ENCODE assay signal across 16 mouse cellular contexts in the genomic region with DNA sequence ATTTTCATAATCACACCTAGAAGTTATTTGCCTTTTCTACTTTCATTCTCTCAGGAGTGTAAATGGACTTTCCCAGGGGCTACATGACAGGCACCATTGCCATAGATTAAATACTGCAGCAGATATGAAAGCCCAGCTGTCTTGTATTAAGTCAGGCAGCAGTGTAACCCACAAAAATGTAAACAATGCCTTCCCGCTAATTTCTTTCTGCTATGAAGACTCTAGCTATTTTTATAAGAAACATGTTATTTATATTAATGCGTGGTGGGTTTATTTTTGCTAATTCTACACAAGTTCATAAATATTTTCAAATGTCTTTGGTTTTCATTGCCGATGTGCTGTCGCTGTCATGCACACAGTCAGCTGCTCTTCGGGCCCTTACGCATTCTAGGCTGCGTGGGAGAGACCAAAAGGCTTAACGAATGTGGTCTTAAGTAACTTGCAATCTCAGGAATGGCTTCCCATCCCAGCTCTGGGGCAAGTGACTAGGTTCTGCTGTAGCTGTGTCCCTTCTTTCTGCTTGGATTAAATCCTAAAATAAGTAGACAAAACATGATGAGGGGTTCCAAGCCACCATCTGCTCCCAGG. TPM values are rescaled to one million over a fixed set of nuclear protein-coding genes. Genes with fewer than 3 reads are reported as not detected.
DNase-seq lines count a peak whose midpoint lies in the region; ATAC-seq and TF ChIP-seq lines count a peak whose summit lies in the region.
"Had no signal": no experiment of that assay in that cellular context is flagged by ENCODE, and none has a peak within 500 bp of the region (broad histone marks: within the 10 kb centered on the region; RNA-seq: fewer than 3 reads in every experiment).

No protein-coding gene starts in this region.

- WGBS in lung, embryonic 14.5 days, result 36% methylated on average over 8 of the region's 8 CpGs
- WGBS in hindbrain, embryonic 14.5 days, result 79% methylated on average over 8 of the region's 8 CpGs

- no peak overlapping the region for H3K9ac ChIP-seq in lung, embryonic 14.5 days
- H3K9ac ChIP-seq in hindbrain, embryonic 14.5 days, result no peak overlapping the region
- H3K9ac ChIP-seq: heart, embryonic 12.5 days; liver, embryonic 13.5 days had no signal

- peak overlapping the region; percentile 69 for H3K27ac ChIP-seq in lung, embryonic 14.5 days (ENCODE audit: low read depth)
- H3K27ac ChIP-seq in hindbrain, embryonic 14.5 days, result peak overlapping the region; percentile 44
- H3K27ac ChIP-seq: liver, embryonic 13.5 days had no signal

- H3K4me3 ChIP-seq in lung, embryonic 14.5 days (ENCODE audit: low read depth, low read length), result no peak overlapping the region
- no peak overlapping the region for H3K4me3 ChIP-seq in hindbrain, embryonic 14.5 days (replicated peaks; ENCODE audit: low read length)
- H3K4me3 ChIP-seq: heart, embryonic 12.5 days; liver, embryonic 13.5 days had no signal

- DNase-seq in lung, embryonic 14.5 days, result peak; percentile 82
- DNase-seq in lung, postnatal 36 days, result no peak
- peak; percentile 78 for DNase-seq in 3T3-L1 (ENCODE audit: low read depth, low spot score)
- peak; percentile 70 for DNase-seq in NIH3T3 (ENCODE audit: low read depth)
- no peak for DNase-seq in hindbrain, embryonic 14.5 days (ENCODE audit: low spot score)
- no peak for DNase-seq in urinary bladder, postnatal 25 days (ENCODE audit: low spot score)
- no peak for DNase-seq in adrenal gland, postnatal 10 days
- DNase-seq: adrenal gland, postnatal 25 days; cerebellum, adult 9-10 months; heart, postnatal 4 days; kidney, adult 9 months; liver, embryonic 13.5 days; lung, postnatal 4 days; thymus, adult 18-20 months had no signal

- H3K27me3 ChIP-seq in lung, embryonic 14.5 days (ENCODE audit: insufficient read depth, low read length), result no peaks in the 10 kb centered on the region
- H3K27me3 ChIP-seq in hindbrain, embryonic 14.5 days (ENCODE audit: control insufficient read depth, insufficient read depth, low read length), result no peaks in the 10 kb centered on the region
- H3K27me3 ChIP-seq: liver, embryonic 13.5 days had no signal

- no peak overlapping the region for H3K4me2 ChIP-seq in lung, embryonic 14.5 days
- H3K4me2 ChIP-seq in hindbrain, embryonic 14.5 days (replicated peaks), result no peak overlapping the region
- H3K4me2 ChIP-seq: heart, embryonic 12.5 days; liver, embryonic 13.5 days had no signal

- ATAC-seq in lung, embryonic 14.5 days (ENCODE audit: insufficient read depth), result peak; percentile 68; the same call in 1 of the 2 replicates
- no peak for ATAC-seq in hindbrain, embryonic 14.5 days (ENCODE audit: low FRiP score)
- ATAC-seq: CD4-positive, CD25-positive, alpha-beta regulatory T cell, adult 4 months had no signal

- H3K36me3 ChIP-seq in lung, embryonic 14.5 days (ENCODE audit: insufficient read depth), result no peaks in the 10 kb centered on the region
- no peaks in the 10 kb centered on the region for H3K36me3 ChIP-seq in hindbrain, embryonic 14.5 days (replicated peaks; ENCODE audit: control insufficient read depth, insufficient read depth)
- H3K36me3 ChIP-seq: heart, embryonic 12.5 days; liver, embryonic 13.5 days had no signal

- no peak for TF ChIP-seq CTCF in lung, embryonic 14.5 days (IDR thresholded peaks at IDR 0.05; ENCODE audit: low read depth)

- peaks cover 4% of the 10 kb centered on the region; the same call in 1 of the 2 replicates for H3K4me1 ChIP-seq in lung, embryonic 14.5 days (ENCODE audit: insufficient read depth)
- H3K4me1 ChIP-seq in hindbrain, embryonic 14.5 days (replicated peaks; ENCODE audit: control insufficient read depth, insufficient read depth, low read length), result peaks cover 61% of the 10 kb centered on the region
- H3K4me1 ChIP-seq: heart, embryonic 12.5 days; liver, embryonic 13.5 days had no signal

- H3K9me3 ChIP-seq in lung, embryonic 14.5 days (ENCODE audit: low read depth, low read length), result no peaks in the 10 kb centered on the region
- no peaks in the 10 kb centered on the region for H3K9me3 ChIP-seq in hindbrain, embryonic 14.5 days (ENCODE audit: control insufficient read depth, low read length)
- H3K9me3 ChIP-seq: heart, embryonic 12.5 days; liver, embryonic 13.5 days had no signal

RNA-seq across cellular contexts. Expression of gene Wars, which starts 16.0 kb away (rescaled TPM):
- 94.9 and 101 TPM in 2 replicates for polyA plus RNA-seq in lung, embryonic 14.5 days (2014; fragmentation: Nextera tagmentation; extraction: Ambion mirVana)
- 101 and 111 TPM in 2 replicates for polyA plus RNA-seq in hindbrain, embryonic 14.5 days (2014; fragmentation: Nextera tagmentation; extraction: Ambion mirVana)
- total RNA-seq in adrenal gland, postnatal 10 days (2021), result 10 to 100 TPM; 48.8 to 51.5 TPM

RNA-seq across cellular contexts. Expression of gene Wdr25, which starts 16.5 kb away (rescaled TPM):
- 5.7 and 8.0 TPM in 2 replicates for polyA plus RNA-seq in lung, embryonic 14.5 days (2014; fragmentation: Nextera tagmentation; extraction: Ambion mirVana)
- polyA plus RNA-seq in hindbrain, embryonic 14.5 days (2014; fragmentation: Nextera tagmentation; extraction: Ambion mirVana), result 1.8 and 4.0 TPM in 2 replicates
- 1 to 10 TPM; 6.6 to 7.1 TPM for total RNA-seq in adrenal gland, postnatal 10 days (2021)

Comparison
In these comparisons a context has a peak if more than half of its experiments do, and no peak if none do; other contexts are left out.
1. DNase-seq: peak in lung, embryonic 14.5 days (single experiment), 3T3-L1 (single experiment) and NIH3T3 (single experiment); none in lung, postnatal 36 days (single experiment), hindbrain, embryonic 14.5 days (single experiment), urinary bladder, postnatal 25 days (single experiment) and adrenal gland, postnatal 10 days (single experiment).